Mouse (Mus musculus) thymus, adult 2 months (tissue): ENCODE results near the gene Lrrk1.

Source experiments
- CTCF ChIP-seq: fragments of 200-500 bp; IDR thresholded peaks from 2 replicates; pipeline ENCODE4 v1.5.1; 2012; ENCODE audit warnings: mild to moderate bottlenecking, control low read depth, low read length, moderate library complexity, borderline replicate concordance; ENCODE audit not compliant: control insufficient read depth, poor library complexity, insufficient read depth; ENCODE audit errors: extremely low read depth
- POLR2A ChIP-seq: fragments of 200-500 bp; IDR thresholded peaks from 2 replicates; pipeline ENCODE4 v1.6.1; 2012; ENCODE audit warnings: mild to moderate bottlenecking, low read length, control low read depth, moderate library complexity; ENCODE audit not compliant: control insufficient read depth, poor library complexity, insufficient read depth; ENCODE audit errors: extremely low read depth

- TF ChIP-seq CTCF (no peak), POLR2A (no peak)
Measured at GRCm38 (mm10) chr7:66404802-66405201, 16.7 kb upstream of the Lrrk1 start.
